Mouse (Mus musculus): ENCODE results near the gene Pitpnm1. TPM values are rescaled to one million over a fixed set of nuclear protein-coding genes. Genes with fewer than 3 reads are reported as not detected.

Pitpnm1 gene
- polyA plus RNA-seq, 1 experiment from 2014 or later, result 9.2 TPM

GRCm38 (mm10) chr19:4084984-4085383, 14.8 kb upstream of the Pitpnm1 start:
- H3K9ac ChIP-seq (replicated peaks; ENCODE audit: low read depth, low read length), result no peak overlapping the region
- no peaks in the 10 kb centered on the region for H3K4me1 ChIP-seq (ENCODE audit: control insufficient read depth, insufficient read depth, low read length)
- no peak overlapping the region for H3K4me3 ChIP-seq (ENCODE audit: low read depth, low read length)
- 88% methylated on average over 1 of the region's 1 CpGs for WGBS
- H3K36me3 ChIP-seq (ENCODE audit: control insufficient read depth, insufficient read depth, low read length), result no peaks in the 10 kb centered on the region
- H3K4me2 ChIP-seq (replicated peaks; ENCODE audit: low read depth, low read length), result no peak overlapping the region
- ATAC-seq (ENCODE audit: insufficient number of reproducible peaks, insufficient read depth, low FRiP score, low read depth), result no peak
- H3K9me3 ChIP-seq (ENCODE audit: control insufficient read depth, low read depth, low read length), result no peaks in the 10 kb centered on the region
- H3K27me3 ChIP-seq (ENCODE audit: control insufficient read depth, insufficient read depth, low read length), result no peaks in the 10 kb centered on the region
- H3K27ac ChIP-seq (ENCODE audit: low read length), result no peak overlapping the region

GRCm38 (mm10) chr19:4086156-4086555, 13.6 kb upstream of the Pitpnm1 start:
- Histone ChIP-seq H3K9ac (replicated peaks; ENCODE audit: low read depth, low read length) (no peak overlapping the region), H3K4me1 (ENCODE audit: control insufficient read depth, insufficient read depth, low read length) (no peaks in the 10 kb centered on the region), H3K27ac (ENCODE audit: low read length) (no peak overlapping the region), H3K9me3 (ENCODE audit: control insufficient read depth, low read depth, low read length) (no peaks in the 10 kb centered on the region), H3K36me3 (ENCODE audit: control insufficient read depth, insufficient read depth, low read length) (no peaks in the 10 kb centered on the region), H3K4me3 (ENCODE audit: low read depth, low read length) (no peak overlapping the region), H3K4me2 (replicated peaks; ENCODE audit: low read depth, low read length) (no peak overlapping the region), H3K27me3 (ENCODE audit: control insufficient read depth, insufficient read depth, low read length) (no peaks in the 10 kb centered on the region)
- no peak for ATAC-seq (ENCODE audit: insufficient number of reproducible peaks, insufficient read depth, low FRiP score, low read depth)
- 91% methylated on average over 15 of the region's 15 CpGs for WGBS

DNA sequence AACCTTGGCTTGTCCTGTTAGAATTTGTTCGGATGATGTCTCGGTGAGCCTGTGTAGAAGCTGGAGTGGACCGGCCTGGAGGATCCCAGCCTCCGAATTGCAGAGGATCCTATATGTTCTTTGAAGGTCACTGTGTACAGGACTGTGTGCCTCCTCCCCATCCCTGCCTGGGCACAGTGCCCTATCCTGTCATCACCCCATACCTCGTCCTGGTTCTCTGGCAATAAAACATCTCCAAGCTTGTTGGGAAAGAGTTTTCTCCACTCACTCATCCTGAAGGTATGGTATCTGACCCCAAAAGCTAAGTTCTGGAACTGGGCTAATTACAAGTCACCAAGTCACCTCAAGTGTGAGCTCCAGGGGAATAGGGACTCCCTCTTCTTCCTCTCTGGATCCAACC, 12.7 kb upstream of the Pitpnm1 start:
- Histone ChIP-seq H3K4me2 (replicated peaks; ENCODE audit: low read depth, low read length) (no peak overlapping the region), H3K4me1 (ENCODE audit: control insufficient read depth, insufficient read depth, low read length) (no peaks in the 10 kb centered on the region), H3K27ac (ENCODE audit: low read length) (no peak overlapping the region), H3K27me3 (ENCODE audit: control insufficient read depth, insufficient read depth, low read length) (no peaks in the 10 kb centered on the region), H3K36me3 (ENCODE audit: control insufficient read depth, insufficient read depth, low read length) (no peaks in the 10 kb centered on the region), H3K9me3 (ENCODE audit: control insufficient read depth, low read depth, low read length) (no peaks in the 10 kb centered on the region), H3K9ac (replicated peaks; ENCODE audit: low read depth, low read length) (no peak overlapping the region), H3K4me3 (ENCODE audit: low read depth, low read length) (no peak overlapping the region)
- ATAC-seq (ENCODE audit: insufficient number of reproducible peaks, insufficient read depth, low FRiP score, low read depth), result no peak
- 86% methylated on average over 5 of the region's 5 CpGs for WGBS

- Histone ChIP-seq H3K4me2 (replicated peaks; ENCODE audit: low read depth, low read length) (no peak overlapping the region), H3K27me3 (ENCODE audit: control insufficient read depth, insufficient read depth, low read length) (no peaks in the 10 kb centered on the region), H3K9me3 (ENCODE audit: control insufficient read depth, low read depth, low read length) (no peaks in the 10 kb centered on the region), H3K9ac (replicated peaks; ENCODE audit: low read depth, low read length) (no peak overlapping the region), H3K27ac (ENCODE audit: low read length) (no peak overlapping the region), H3K36me3 (ENCODE audit: control insufficient read depth, insufficient read depth, low read length) (no peaks in the 10 kb centered on the region), H3K4me3 (ENCODE audit: low read depth, low read length) (no peak overlapping the region), H3K4me1 (ENCODE audit: control insufficient read depth, insufficient read depth, low read length) (no peaks in the 10 kb centered on the region)
- ATAC-seq (ENCODE audit: insufficient number of reproducible peaks, insufficient read depth, low FRiP score, low read depth), result no peak
- WGBS, result 38% methylated on average over 5 of the region's 5 CpGs
Measured at GRCm38 (mm10) chr19:4088146-4088545, 11.7 kb upstream of the Pitpnm1 start.

DNA sequence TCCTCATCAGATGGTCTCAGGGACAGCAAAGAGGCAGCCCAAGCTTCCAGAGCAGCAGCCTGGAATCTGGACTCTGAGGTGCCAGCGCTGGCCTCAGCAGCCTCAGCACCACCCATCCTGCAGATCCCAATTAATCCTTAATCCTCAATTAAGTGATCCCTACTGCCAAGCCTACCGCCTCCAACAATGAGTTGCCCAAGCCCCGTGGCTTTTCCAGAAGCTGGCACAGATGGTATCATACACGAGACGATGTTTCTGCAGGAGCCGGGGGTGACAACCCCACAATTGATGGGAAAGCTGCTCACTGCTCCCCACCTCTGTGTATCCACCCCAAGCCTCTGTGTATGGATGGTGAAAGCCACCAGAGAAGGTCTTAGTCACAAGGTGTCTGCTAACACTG, 10.7 kb upstream of the Pitpnm1 start:
- Histone ChIP-seq H3K27me3 (ENCODE audit: control insufficient read depth, insufficient read depth, low read length) (no peaks in the 10 kb centered on the region), H3K9ac (replicated peaks; ENCODE audit: low read depth, low read length) (no peak overlapping the region), H3K4me3 (ENCODE audit: low read depth, low read length) (no peak overlapping the region), H3K4me2 (replicated peaks; ENCODE audit: low read depth, low read length) (no peak overlapping the region), H3K27ac (ENCODE audit: low read length) (no peak overlapping the region), H3K9me3 (ENCODE audit: control insufficient read depth, low read depth, low read length) (no peaks in the 10 kb centered on the region), H3K36me3 (ENCODE audit: control insufficient read depth, insufficient read depth, low read length) (no peaks in the 10 kb centered on the region), H3K4me1 (ENCODE audit: control insufficient read depth, insufficient read depth, low read length) (no peaks in the 10 kb centered on the region)
- ATAC-seq (ENCODE audit: insufficient number of reproducible peaks, insufficient read depth, low FRiP score, low read depth), result no peak
- 82% methylated on average over 6 of the region's 6 CpGs for WGBS

DNA sequence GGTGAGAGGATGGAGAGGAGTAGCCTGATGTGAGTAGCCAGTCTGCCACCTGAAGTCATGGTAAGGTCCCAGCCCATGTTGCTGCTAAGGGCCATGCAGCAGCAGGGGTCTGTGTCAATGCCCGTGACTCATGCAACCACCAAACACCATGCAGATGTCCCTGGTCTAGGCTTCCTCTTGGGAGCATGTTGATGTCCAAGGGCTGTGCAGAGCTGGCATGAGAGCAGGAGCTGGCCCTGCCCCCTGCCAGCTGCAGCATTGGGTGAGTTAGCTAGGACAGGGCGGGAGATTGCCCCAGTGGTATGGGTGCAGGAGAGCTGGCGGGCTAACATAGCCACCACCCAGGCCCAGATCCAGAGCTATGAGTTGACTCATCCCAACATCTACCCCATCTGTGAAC, 9.4 kb upstream of the Pitpnm1 start:
- ATAC-seq (ENCODE audit: insufficient number of reproducible peaks, insufficient read depth, low FRiP score, low read depth), result no peak
- no peaks in the 10 kb centered on the region for H3K27me3 ChIP-seq (ENCODE audit: control insufficient read depth, insufficient read depth, low read length)
- no peaks in the 10 kb centered on the region for H3K36me3 ChIP-seq (ENCODE audit: control insufficient read depth, insufficient read depth, low read length)
- no peaks in the 10 kb centered on the region for H3K9me3 ChIP-seq (ENCODE audit: control insufficient read depth, low read depth, low read length)
- no peak overlapping the region for H3K4me3 ChIP-seq (ENCODE audit: low read depth, low read length)
- H3K27ac ChIP-seq (ENCODE audit: low read length), result no peak overlapping the region
- no peak overlapping the region for H3K9ac ChIP-seq (replicated peaks; ENCODE audit: low read depth, low read length)
- no peaks in the 10 kb centered on the region for H3K4me1 ChIP-seq (ENCODE audit: control insufficient read depth, insufficient read depth, low read length)
- 90% methylated on average over 3 of the region's 3 CpGs for WGBS
- no peak overlapping the region for H3K4me2 ChIP-seq (replicated peaks; ENCODE audit: low read depth, low read length)

DNA sequence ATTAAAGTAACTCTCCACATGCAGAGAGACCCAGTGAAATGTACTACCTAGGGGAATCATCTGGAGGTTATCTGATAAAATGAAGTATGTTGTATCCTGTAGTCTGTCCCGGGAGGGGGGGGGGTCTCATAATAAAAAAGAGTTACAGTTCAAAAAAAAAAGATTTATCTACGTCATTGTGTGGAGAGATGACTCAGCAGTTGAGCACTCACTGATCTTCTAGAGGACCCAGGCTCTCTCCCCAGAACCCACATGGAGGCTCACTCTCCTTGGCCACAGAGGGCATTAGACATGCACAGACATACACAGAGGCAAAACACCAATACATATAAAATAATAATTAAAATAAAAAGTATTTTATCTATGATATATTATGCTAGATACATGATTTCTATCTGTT, 8.4 kb upstream of the Pitpnm1 start:
- no peak for ATAC-seq (ENCODE audit: insufficient number of reproducible peaks, insufficient read depth, low FRiP score, low read depth)
- 60% methylated on average over 2 of the region's 2 CpGs for WGBS
- Histone ChIP-seq H3K9me3 (ENCODE audit: control insufficient read depth, low read depth, low read length) (no peaks in the 10 kb centered on the region), H3K4me2 (replicated peaks; ENCODE audit: low read depth, low read length) (no peak overlapping the region), H3K4me1 (ENCODE audit: control insufficient read depth, insufficient read depth, low read length) (peaks cover 3% of the 10 kb centered on the region; the same call in 1 of the 2 replicates), H3K4me3 (ENCODE audit: low read depth, low read length) (no peak overlapping the region), H3K27ac (ENCODE audit: low read length) (no peak overlapping the region), H3K9ac (replicated peaks; ENCODE audit: low read depth, low read length) (no peak overlapping the region), H3K27me3 (ENCODE audit: control insufficient read depth, insufficient read depth, low read length) (no peaks in the 10 kb centered on the region), H3K36me3 (ENCODE audit: control insufficient read depth, insufficient read depth, low read length) (no peaks in the 10 kb centered on the region)

DNA sequence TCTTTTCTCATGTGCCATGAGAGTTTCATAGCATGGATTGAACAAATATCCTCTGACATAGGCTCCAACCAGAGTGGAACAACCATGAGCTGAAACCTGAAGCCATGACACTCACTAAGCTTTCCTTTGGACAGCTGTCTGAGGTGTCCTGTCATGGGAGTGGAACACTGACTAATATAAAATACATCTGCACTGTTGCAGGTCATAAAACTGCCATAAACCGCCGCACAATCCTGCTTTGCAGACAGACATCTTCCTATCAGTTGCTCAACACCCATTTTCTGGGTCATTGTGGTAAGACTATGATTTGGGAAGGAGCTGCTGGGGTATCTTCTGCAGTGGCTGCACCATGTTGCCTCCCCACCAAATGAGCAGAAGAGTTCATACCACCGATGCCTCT, 7.0 kb upstream of the Pitpnm1 start:
- Histone ChIP-seq H3K36me3 (ENCODE audit: control insufficient read depth, insufficient read depth, low read length) (no peaks in the 10 kb centered on the region), H3K27ac (ENCODE audit: low read length) (no peak overlapping the region), H3K4me1 (ENCODE audit: control insufficient read depth, insufficient read depth, low read length) (peaks cover 4% of the 10 kb centered on the region; the same call in 1 of the 2 replicates), H3K9me3 (ENCODE audit: control insufficient read depth, low read depth, low read length) (no peaks in the 10 kb centered on the region), H3K27me3 (ENCODE audit: control insufficient read depth, insufficient read depth, low read length) (no peaks in the 10 kb centered on the region), H3K4me2 (replicated peaks; ENCODE audit: low read depth, low read length) (no peak overlapping the region), H3K9ac (replicated peaks; ENCODE audit: low read depth, low read length) (no peak overlapping the region), H3K4me3 (ENCODE audit: low read depth, low read length) (no peak overlapping the region)
- WGBS, result 81% methylated on average over 3 of the region's 3 CpGs
- no peak for ATAC-seq (ENCODE audit: insufficient number of reproducible peaks, insufficient read depth, low FRiP score, low read depth)

- Histone ChIP-seq H3K4me1 (ENCODE audit: control insufficient read depth, insufficient read depth, low read length) (peaks cover 12% of the 10 kb centered on the region), H3K4me2 (replicated peaks; ENCODE audit: low read depth, low read length) (no peak overlapping the region), H3K27ac (ENCODE audit: low read length) (no peak overlapping the region), H3K4me3 (ENCODE audit: low read depth, low read length) (no peak overlapping the region), H3K9ac (replicated peaks; ENCODE audit: low read depth, low read length) (no peak overlapping the region), H3K27me3 (ENCODE audit: control insufficient read depth, insufficient read depth, low read length) (no peaks in the 10 kb centered on the region), H3K36me3 (ENCODE audit: control insufficient read depth, insufficient read depth, low read length) (no peaks in the 10 kb centered on the region), H3K9me3 (ENCODE audit: control insufficient read depth, low read depth, low read length) (no peaks in the 10 kb centered on the region)
- ATAC-seq (ENCODE audit: insufficient number of reproducible peaks, insufficient read depth, low FRiP score, low read depth), result no peak
- WGBS, result 72% methylated on average over 7 of the region's 7 CpGs
Measured at GRCm38 (mm10) chr19:4093772-4094171, 6.0 kb upstream of the Pitpnm1 start.
